Mouse (Mus musculus): ENCODE data around the gene Mas1.

DNA sequence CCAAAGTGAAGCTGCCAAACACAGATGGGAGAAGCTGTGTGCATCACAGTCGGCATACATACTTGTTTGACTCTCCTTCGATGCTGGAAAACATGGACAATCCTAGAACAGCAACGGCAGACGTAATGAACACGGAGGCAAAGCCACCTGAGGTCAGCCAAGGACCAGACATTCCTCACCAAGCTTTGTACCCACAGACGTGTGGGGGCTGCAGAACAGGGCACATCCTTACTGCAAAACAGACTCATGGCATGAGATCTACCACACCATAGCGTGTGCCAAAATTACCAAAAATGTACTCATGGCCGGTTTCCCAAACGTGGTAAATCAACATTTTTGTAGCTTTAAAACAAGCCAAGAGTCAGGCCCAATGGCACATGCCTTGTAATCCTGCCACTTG is 38.5 kb upstream of the Mas1 start:
- no peak for TF ChIP-seq MAFK (IDR thresholded peaks at IDR 0.05; ENCODE audit: insufficient read depth, low read depth, low read length)
- TF ChIP-seq ZC3H11A (IDR thresholded peaks at IDR 0.05; ENCODE audit: borderline replicate concordance, low read depth, low read length) = no peak
- no peak for TF ChIP-seq CHD2 (IDR thresholded peaks at IDR 0.05; ENCODE audit: low read depth, low read length)
